Comparison of ENCODE assay signal across 10 mouse cellular contexts in the genomic region with DNA sequence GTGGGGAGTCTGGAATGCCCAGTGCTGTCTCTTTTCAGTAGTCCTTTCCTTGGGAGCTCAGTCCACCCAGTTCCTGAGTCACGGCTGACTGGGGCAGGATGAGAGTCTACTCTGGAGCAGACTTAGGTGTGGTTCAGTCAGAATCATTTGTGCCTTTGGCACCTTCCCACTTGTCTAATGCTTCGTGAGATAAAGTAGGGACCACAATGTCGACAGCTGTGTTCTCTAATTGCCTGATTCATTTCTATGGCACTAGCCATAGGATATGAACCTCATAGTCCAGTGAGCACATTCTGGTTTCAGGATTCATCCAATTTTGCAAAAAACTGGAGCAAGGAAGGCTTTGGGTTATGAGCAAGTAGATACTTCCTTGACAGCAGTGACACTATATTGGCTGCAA.
"Had no signal": no experiment of that assay in that cellular context is flagged by ENCODE, and none has a peak within 500 bp of the region (broad histone marks: within the 10 kb centered on the region; RNA-seq: fewer than 3 reads in every experiment).

No protein-coding gene starts in this region.

- DNase-seq: liver, embryonic 13.5 days; lung, adult 2 months had no signal

- H3K27me3 ChIP-seq: liver, embryonic 13.5 days; liver, embryonic 15.5 days; lung, embryonic 15.5 days; midbrain, embryonic 12.5 days; midbrain, embryonic 15.5 days; neural tube, embryonic 13.5 days; neural tube, embryonic 15.5 days; stomach, embryonic 15.5 days had no signal

- H3K4me3 ChIP-seq: liver, embryonic 13.5 days; liver, embryonic 15.5 days; lung, embryonic 15.5 days; megakaryocyte, embryonic 14.5 days; midbrain, embryonic 12.5 days; midbrain, embryonic 15.5 days; neural tube, embryonic 13.5 days; neural tube, embryonic 15.5 days; stomach, embryonic 15.5 days had no signal

- H3K36me3 ChIP-seq: liver, embryonic 13.5 days; liver, embryonic 15.5 days; lung, embryonic 15.5 days; midbrain, embryonic 12.5 days; midbrain, embryonic 15.5 days; neural tube, embryonic 13.5 days; neural tube, embryonic 15.5 days; stomach, embryonic 15.5 days had no signal

- H3K4me2 ChIP-seq: liver, embryonic 13.5 days; liver, embryonic 15.5 days; lung, embryonic 15.5 days; midbrain, embryonic 12.5 days; midbrain, embryonic 15.5 days; neural tube, embryonic 13.5 days; neural tube, embryonic 15.5 days; stomach, embryonic 15.5 days had no signal
